Mouse (Mus musculus) neural tube, postnatal 0 days (tissue): ENCODE measurements around the gene Grk5. TPM values are rescaled to one million over a fixed set of nuclear protein-coding genes. Genes with fewer than 3 reads are reported as not detected.

Source experiments
- polyA plus RNA-seq: library from polyadenylated mRNA; unstranded; fragments of >200 nt; fragmentation: Nextera tagmentation; extraction: Ambion mirVana; gene quantifications from 2 replicates; pipeline ENCODE4 v1.2.1, GENCODE M21; 2015

Gene Grk5
- polyA plus RNA-seq, result 2.3 and 2.5 TPM in 2 replicates

DNA sequence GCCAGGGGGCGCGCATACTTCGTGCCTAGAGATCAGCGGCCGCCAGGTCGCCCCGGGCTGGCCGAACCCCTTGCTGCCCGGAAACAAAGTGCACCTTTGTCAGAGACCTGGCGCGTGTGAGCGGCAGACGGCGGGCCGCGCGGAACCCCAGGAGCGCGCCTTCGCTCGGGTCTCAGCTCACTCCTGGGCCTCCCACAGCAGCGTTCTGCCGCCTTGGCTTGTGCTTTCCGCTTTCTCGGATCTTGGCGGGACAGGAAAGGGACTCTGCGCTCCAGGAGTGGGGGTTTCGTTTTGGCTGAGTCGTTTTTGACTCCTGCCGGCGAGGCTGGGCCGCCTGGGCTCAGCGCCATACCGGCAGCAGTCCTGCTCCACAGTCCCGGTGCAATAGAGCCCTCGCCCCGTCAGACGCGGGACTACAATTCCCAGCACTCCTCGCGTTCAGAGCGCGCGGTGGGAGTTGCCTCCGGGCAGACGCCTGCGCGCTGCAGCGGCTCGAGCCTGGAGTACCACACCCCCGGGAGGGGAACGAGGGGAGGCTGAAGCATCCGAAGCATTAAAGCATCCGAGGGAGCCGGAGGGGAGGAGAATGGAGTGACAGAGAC lies at the start of gene Grk5:
Gene Grk5, plus strand, starts transcription at position 36 of the 602 bp plus-strand sequence.

DNA sequence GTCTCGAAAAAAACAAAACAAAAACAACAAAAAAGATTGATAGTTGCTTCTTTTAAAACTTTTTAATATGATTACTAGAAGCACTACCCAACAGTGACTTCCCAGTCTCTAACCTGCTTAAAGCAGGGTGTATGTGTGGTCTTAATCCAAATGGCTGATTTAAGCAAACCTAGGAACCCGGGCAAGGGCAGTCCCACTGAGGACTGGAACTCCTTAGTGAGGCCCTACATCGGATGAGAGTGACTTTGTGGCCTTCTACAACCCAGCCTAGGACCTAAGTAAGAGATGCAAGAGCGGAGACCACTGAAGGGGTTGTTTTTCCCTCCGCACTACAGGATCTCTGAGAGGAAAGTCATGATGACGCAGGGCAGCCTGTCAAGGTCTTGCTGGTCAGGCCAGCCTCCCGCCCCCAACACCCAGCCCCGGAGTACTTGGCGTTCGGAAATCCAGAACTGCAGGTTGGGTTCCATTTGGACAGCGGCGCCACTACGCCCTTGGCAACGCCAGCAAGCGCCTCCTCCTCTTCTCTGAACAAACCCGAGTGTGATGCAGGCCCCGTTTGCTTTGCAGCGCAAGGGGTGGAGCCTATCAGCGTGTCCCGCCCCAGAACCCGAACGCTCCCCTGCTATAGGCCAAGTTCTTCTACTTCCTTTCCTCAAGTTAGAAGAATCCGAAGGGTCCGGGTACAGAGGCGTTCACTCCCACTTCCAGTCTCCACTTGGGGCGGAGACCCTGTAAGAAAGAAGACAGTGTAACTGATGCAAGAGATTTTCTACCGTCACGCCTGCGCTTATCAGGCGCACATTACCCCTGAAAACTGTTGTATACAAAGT lies 28.5 kb upstream of the Grk5 start, which contains the start of gene Sfxn4:
Gene Sfxn4, minus strand, starts transcription at position 612 of the 833 bp plus-strand sequence.

DNA sequence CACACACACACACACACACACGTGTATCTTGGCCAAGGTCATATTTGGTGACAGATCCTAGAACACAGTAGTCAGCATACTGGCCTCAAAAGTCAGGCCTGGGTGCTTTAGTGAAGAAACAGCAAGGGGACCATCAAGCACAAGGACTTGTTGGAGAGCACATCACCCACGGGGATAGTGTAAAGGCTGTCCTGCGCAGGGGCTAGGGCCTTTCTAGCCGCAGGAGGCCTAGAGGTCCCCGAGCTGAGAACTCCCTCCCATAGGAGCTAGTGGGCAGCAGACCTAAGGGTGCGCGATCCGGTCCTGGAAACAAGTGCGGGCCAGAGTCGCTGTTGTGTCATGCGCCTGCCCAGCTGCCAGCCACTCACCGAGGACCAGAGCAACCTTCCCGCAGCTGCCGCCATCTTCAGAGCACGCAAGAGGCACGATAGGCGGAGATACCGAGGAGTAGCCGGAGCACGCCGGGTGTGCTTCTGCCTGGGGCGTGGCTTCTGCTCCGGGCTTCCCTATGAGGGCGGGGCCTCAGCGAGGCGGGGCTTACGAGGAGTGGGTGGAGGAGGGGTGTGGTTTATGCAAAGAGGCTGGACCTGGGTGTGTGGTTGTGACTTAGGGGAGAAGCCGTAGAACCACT lies 15.4 kb upstream of the Grk5 start, which contains the start of gene Prdx3:
Gene Prdx3, minus strand, starts transcription at position 493 of the 631 bp plus-strand sequence.

GRCm38 (mm10) chr19:61140342-61141206 lies 251.0 kb downstream of the Grk5 start, which contains the start of gene Zfp950:
Gene Zfp950, minus strand, starts transcription at chr19:61140840.

Other genes with a start within 250 kb of the Grk5 start
- gene Nanos1, start 133.8 kb upstream of the Grk5 start, polyA plus RNA-seq, result 16.6 TPM in 2 replicates
- gene Eif3a, start 99.1 kb upstream of the Grk5 start, polyA plus RNA-seq, result 81.1 and 83.9 TPM in 2 replicates
- gene Fam45a, start 78.2 kb upstream of the Grk5 start, polyA plus RNA-seq, result 38.1 and 38.8 TPM in 2 replicates
- gene Sfxn4, start 28.3 kb upstream of the Grk5 start, polyA plus RNA-seq, result 11.6 TPM in 2 replicates
- 135 and 148 TPM in 2 replicates for gene Prdx3, start 15.2 kb upstream of the Grk5 start, polyA plus RNA-seq